Mouse (Mus musculus): ENCODE measurements around the gene Ano2.

Gene Ano2

DNA sequence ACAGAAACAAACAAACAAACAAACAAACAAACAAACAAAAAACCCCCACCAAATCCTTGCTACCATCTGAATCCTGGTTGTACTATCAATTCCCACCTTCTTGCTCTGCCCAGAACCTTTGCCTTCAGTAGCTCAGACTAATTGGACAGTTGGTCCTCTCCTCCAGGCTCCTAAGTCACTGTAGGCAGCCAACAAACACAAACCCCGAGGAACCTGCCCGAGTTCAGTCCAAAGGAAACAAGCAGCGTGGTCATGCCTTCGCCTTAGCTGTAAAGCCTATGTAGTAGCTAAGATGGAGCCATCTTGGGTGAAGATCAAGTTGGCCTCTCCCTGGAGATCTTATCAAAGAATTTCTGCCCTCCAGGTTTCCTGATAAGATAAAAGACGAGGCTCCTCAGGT lies 362.9 kb downstream of the Ano2 start:
- no peak for DNase-seq (ENCODE audit: low read depth, low spot score)

DNA sequence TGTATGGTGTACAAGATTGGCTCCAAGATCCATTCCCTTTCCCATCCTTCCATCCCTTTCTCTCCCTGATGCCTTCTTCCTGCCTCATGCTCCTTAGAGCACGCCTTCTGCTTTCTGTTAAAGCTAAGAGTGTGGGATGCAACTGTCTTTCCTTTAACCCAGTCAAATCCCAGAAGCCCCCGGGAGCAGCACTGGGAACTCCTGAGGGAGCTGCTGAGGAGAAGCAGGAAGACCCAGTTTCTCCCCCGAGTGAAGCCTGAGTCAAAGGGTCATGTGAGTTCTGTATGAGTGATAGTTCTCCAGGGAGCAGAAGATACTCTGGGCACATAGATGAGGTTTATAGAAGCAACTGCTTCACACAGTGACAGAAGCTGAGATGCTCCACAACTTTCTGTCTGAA lies 367.5 kb downstream of the Ano2 start:
- DNase-seq (ENCODE audit: low read depth, low spot score): no peak

GRCm38 (mm10) chr6:126080531-126080930 lies 390.3 kb downstream of the Ano2 start:
- no peak for DNase-seq (ENCODE audit: low read depth, low spot score)

DNA sequence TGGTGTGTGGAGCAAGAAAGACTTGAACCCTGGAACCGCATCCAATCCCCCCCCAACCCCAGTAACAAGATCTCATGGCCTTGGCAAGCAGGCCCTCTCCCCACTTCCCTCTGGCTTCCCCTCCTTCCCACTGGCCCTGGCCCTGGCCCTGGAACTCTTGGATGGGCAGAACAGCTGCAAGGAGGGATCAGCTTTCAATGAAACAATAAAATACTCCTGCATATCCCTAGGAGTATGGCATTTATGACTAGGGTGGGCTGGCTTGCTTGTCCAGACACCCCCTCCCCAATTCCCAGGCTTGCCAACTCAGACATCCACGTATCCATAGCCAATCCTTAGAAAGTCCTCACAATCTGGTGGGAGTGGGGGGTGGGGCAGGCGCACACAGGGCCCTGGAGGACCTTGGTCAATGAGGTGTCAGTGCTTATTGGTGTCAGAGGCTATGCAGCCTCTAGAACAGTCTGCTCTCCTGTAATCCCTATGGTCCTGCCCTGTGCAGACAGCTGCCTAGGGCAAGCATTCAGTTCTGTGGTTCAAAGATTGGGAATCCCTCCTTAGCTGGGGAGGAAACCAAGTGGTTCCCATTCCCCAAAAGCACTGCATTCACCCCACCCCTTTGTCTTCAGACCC lies 396.2 kb downstream of the Ano2 start:
- peak; percentile 34 for DNase-seq (ENCODE audit: low read depth, low spot score)

GRCm38 (mm10) chr6:126088489-126089265 lies 398.5 kb downstream of the Ano2 start:
- DNase-seq (ENCODE audit: low read depth, low spot score): no peak
